Mouse (Mus musculus) thymus, adult 2 months (tissue): Measurements from ENCODE around the gene Arpc4.

Experiments used
- CTCF ChIP-seq: fragments of 200-500 bp; IDR thresholded peaks from 2 replicates; pipeline ENCODE4 v1.5.1; 2012; ENCODE audit warnings: mild to moderate bottlenecking, control low read depth, low read length, moderate library complexity, borderline replicate concordance; ENCODE audit not compliant: control insufficient read depth, poor library complexity, insufficient read depth; ENCODE audit errors: extremely low read depth
- POLR2A ChIP-seq: fragments of 200-500 bp; IDR thresholded peaks from 2 replicates; pipeline ENCODE4 v1.6.1; 2012; ENCODE audit warnings: mild to moderate bottlenecking, low read length, control low read depth, moderate library complexity; ENCODE audit not compliant: control insufficient read depth, poor library complexity, insufficient read depth; ENCODE audit errors: extremely low read depth

DNA sequence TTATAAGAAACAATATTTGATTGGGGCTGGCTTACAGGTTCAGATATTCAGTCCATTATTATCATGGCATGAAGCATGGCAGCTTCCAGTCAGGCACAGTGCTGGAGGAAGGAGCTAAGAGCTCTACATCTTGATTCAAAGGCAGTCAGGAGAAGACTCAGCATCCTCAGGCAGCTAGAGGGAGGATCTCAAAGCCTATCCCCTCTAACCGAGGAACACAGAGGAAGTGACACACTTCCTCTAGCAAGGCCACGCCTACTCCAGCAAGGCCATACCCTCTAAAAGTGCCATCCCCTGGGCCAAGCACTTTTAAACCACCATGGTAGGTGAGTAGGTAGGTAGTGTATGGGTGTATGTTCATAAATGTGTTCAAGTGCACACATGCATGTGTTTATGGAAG, 47.4 kb upstream of the Arpc4 start:
- no peak for TF ChIP-seq POLR2A
- no peak for TF ChIP-seq CTCF
